Mouse (Mus musculus) lung, postnatal 0 days (tissue): ENCODE results near the gene Sart3. TPM values are rescaled to one million over a fixed set of nuclear protein-coding genes. Genes with fewer than 3 reads are reported as not detected.

Experiments
- ATAC-seq: fragments of 200-750 bp; cut with Nextera tagmentation; 2 replicates; pipeline ENCODE4 v1.8.0; 2017; ENCODE audit warnings: moderate library complexity
- DNase-seq: peaks from one replicate; pipeline ENCODE4 v3.0.0-alpha.2; 2016; ENCODE audit warnings: low spot score
- H3K27ac ChIP-seq: fragments of 300-500 bp; sonication (generic); 2 replicates; pipeline ENCODE4 v1.5.1; 2014; ENCODE audit warnings: antibody characterized with exemption, mild to moderate bottlenecking, low read length, mixed read lengths
- H3K27me3 ChIP-seq: fragments of 300-500 bp; sonication (generic); replicated peaks from 2 replicates; pipeline ENCODE4 v1.6.1; 2014; ENCODE audit warnings: low read length, mixed read lengths; ENCODE audit not compliant: insufficient read depth
- H3K36me3 ChIP-seq: fragments of 300-500 bp; sonication (generic); 2 replicates; pipeline ENCODE4 v1.6.1; 2014; ENCODE audit warnings: low read length, mixed read lengths; ENCODE audit not compliant: insufficient read depth
- H3K4me1 ChIP-seq: fragments of 300-500 bp; sonication (generic); 2 replicates; pipeline ENCODE4 v1.6.1; 2014; ENCODE audit warnings: antibody characterized with exemption, low read depth, low read length, mixed read lengths; ENCODE audit not compliant: insufficient read depth
- H3K4me2 ChIP-seq: fragments of 300-500 bp; sonication (generic); replicated peaks from 2 replicates; pipeline ENCODE4 v1.6.1; 2014; ENCODE audit warnings: low read depth, mild to moderate bottlenecking, low read length, moderate library complexity, mixed read lengths
- H3K4me3 ChIP-seq: fragments of 300-500 bp; sonication (generic); 2 replicates; pipeline ENCODE4 v1.5.1; 2014; ENCODE audit warnings: low read depth, low read length
- H3K9ac ChIP-seq: fragments of 300-500 bp; sonication (generic); replicated peaks from 2 replicates; pipeline ENCODE4 v1.6.1; 2014; ENCODE audit warnings: low read depth, mild to moderate bottlenecking
- H3K9me3 ChIP-seq: fragments of 300-500 bp; sonication (generic); 2 replicates; pipeline ENCODE4 v1.6.1; 2016; ENCODE audit warnings: low read length, mixed read lengths
- CTCF ChIP-seq: IDR thresholded peaks from 2 replicates; pipeline ENCODE4 v1.5.1; 2016; ENCODE audit warnings: antibody characterized with exemption, mild to moderate bottlenecking
- EP300 ChIP-seq: IDR thresholded peaks from 2 replicates; pipeline ENCODE4 v1.6.1; 2016; ENCODE audit warnings: antibody characterized with exemption, mild to moderate bottlenecking, control low read depth
- WGBS: fragments of 180-500 bp; shearing (Covaris S2); extraction: QIAGEN DNeasy Blood & Tissue Kit; methylation state at CpG from one replicate; pipeline ENCODE4 v1.1.7; 2014; 5-methylcytosine and 5-hydroxymethylcytosine counted together
- polyA plus RNA-seq: library from polyadenylated mRNA; unstranded; fragments of >200 nt; fragmentation: Nextera tagmentation; extraction: Ambion mirVana; gene quantifications from 2 replicates; pipeline ENCODE4 v1.2.1, GENCODE M21; 2015

Gene Sart3
- polyA plus RNA-seq, 1 experiment from 2014 or later = 12.8 TPM

GRCm38 (mm10) chr5:113724446-113724845 is 47.9 kb downstream of the Sart3 start, which contains the start of gene 1700069L16Rik:
Gene 1700069L16Rik (minus strand): TSS chr5:113724772.
- Histone ChIP-seq H3K27me3 (no peaks in the 10 kb centered on the region), H3K4me2 (no peak within 1 kb of the TSS), H3K4me3 (no peak within 1 kb of the TSS), H3K27ac (no peak within 1 kb of the TSS), H3K9me3 (no peaks in the 10 kb centered on the region), H3K9ac (no peak within 1 kb of the TSS), H3K4me1 (no peaks in the 10 kb centered on the region), H3K36me3 (no peaks in the 10 kb centered on the region)
- TF ChIP-seq EP300 (no peak), CTCF (peak; percentile 91)
- DNase-seq (peak; percentile 86), ATAC-seq (peak; percentile 68)
- 4% methylated on average over 15 of the region's 15 CpGs for WGBS

- no peaks in the 10 kb centered on the region for H3K36me3 ChIP-seq
- H3K4me3 ChIP-seq = no peak overlapping the region
- no peaks in the 10 kb centered on the region for H3K9me3 ChIP-seq
- no peak for TF ChIP-seq CTCF
- no peak for TF ChIP-seq EP300
- no peaks in the 10 kb centered on the region for H3K27me3 ChIP-seq
- no peak overlapping the region for H3K9ac ChIP-seq
- no peak overlapping the region for H3K27ac ChIP-seq
- no peak for DNase-seq
- no peak overlapping the region for H3K4me2 ChIP-seq
- no peaks in the 10 kb centered on the region for H3K4me1 ChIP-seq
- 29% methylated on average over 8 of the region's 8 CpGs for WGBS
- ATAC-seq = no peak
Observed at GRCm38 (mm10) chr5:113723567-113724237, 48.6 kb downstream of the Sart3 start.

GRCm38 (mm10) chr5:113722224-113723013 is 49.9 kb downstream of the Sart3 start:
- Histone ChIP-seq H3K27ac (no peak overlapping the region), H3K9me3 (no peaks in the 10 kb centered on the region), H3K4me1 (no peaks in the 10 kb centered on the region), H3K4me3 (no peak overlapping the region), H3K4me2 (no peak overlapping the region), H3K36me3 (no peaks in the 10 kb centered on the region), H3K27me3 (no peaks in the 10 kb centered on the region), H3K9ac (no peak overlapping the region)
- TF ChIP-seq EP300 (no peak), CTCF (peak; percentile 43)
- DNase-seq = no peak
- ATAC-seq = no peak
- 85% methylated on average over 10 of the region's 10 CpGs for WGBS

GRCm38 (mm10) chr5:113719221-113719661 is 53.1 kb downstream of the Sart3 start:
- no peak for DNase-seq
- H3K4me2 ChIP-seq = no peak overlapping the region
- no peaks in the 10 kb centered on the region for H3K36me3 ChIP-seq
- no peaks in the 10 kb centered on the region for H3K27me3 ChIP-seq
- no peaks in the 10 kb centered on the region for H3K9me3 ChIP-seq
- WGBS = 74% methylated on average over 8 of the region's 8 CpGs
- H3K27ac ChIP-seq = no peak overlapping the region
- no peak for ATAC-seq
- H3K4me1 ChIP-seq = no peaks in the 10 kb centered on the region
- H3K9ac ChIP-seq = no peak overlapping the region
- TF ChIP-seq EP300 (no peak), CTCF (no peak)
- H3K4me3 ChIP-seq = no peak overlapping the region

GRCm38 (mm10) chr5:113716581-113717388 is 55.5 kb downstream of the Sart3 start:
- H3K9ac ChIP-seq = no peak overlapping the region
- no peaks in the 10 kb centered on the region for H3K4me1 ChIP-seq
- H3K27ac ChIP-seq = no peak overlapping the region
- TF ChIP-seq CTCF (no peak), EP300 (no peak)
- ATAC-seq (no peak; the same call in 1 of the 2 replicates), DNase-seq (peak; percentile 80)
- no peaks in the 10 kb centered on the region for H3K9me3 ChIP-seq
- no peak overlapping the region for H3K4me3 ChIP-seq
- 13% methylated on average over 11 of the region's 12 CpGs for WGBS
- no peak overlapping the region for H3K4me2 ChIP-seq
- H3K36me3 ChIP-seq = no peaks in the 10 kb centered on the region
- no peaks in the 10 kb centered on the region for H3K27me3 ChIP-seq

GRCm38 (mm10) chr5:113712861-113713260 is 59.4 kb downstream of the Sart3 start:
- H3K4me2 ChIP-seq = no peak overlapping the region
- H3K9ac ChIP-seq = no peak overlapping the region
- WGBS = 60% methylated on average over 2 of the region's 2 CpGs
- no peaks in the 10 kb centered on the region for H3K9me3 ChIP-seq
- no peak overlapping the region for H3K27ac ChIP-seq
- TF ChIP-seq EP300 (no peak), CTCF (no peak)
- H3K36me3 ChIP-seq = no peaks in the 10 kb centered on the region
- H3K4me1 ChIP-seq = no peaks in the 10 kb centered on the region
- no peaks in the 10 kb centered on the region for H3K27me3 ChIP-seq
- DNase-seq (no peak), ATAC-seq (no peak)
- no peak overlapping the region for H3K4me3 ChIP-seq
